Mouse (Mus musculus): Measurements from ENCODE around the gene Ankrd55. TPM values are rescaled to one million over a fixed set of nuclear protein-coding genes. Genes with fewer than 3 reads are reported as not detected.

Gene Ankrd55
- polyA plus RNA-seq, 1 experiment from 2014 or later, result not detected

DNA sequence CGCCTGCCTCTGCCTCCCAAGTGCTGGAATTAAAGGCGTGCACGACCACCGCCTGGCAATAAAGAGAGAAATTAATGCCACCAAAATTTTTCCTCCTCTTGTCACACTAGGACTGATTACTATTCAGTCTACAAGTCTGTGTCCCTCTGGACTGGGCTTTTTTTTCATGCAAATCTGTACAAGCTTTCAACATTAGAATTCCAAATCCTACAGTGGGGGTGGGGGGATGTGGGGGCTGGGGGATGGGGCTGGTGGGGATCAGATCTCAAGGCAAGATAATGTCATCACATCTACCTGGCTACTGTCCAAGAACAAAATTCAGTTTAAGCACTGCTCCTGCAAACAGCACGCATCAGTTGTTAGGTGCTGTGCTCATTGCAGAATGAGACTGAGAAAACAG, 76.4 kb downstream of the Ankrd55 start:
- WGBS, result 89% methylated on average over 5 of the region's 5 CpGs
- ATAC-seq (ENCODE audit: borderline replicate concordance, extremely low read depth, low FRiP score, low TSS enrichment), result no peak

DNA sequence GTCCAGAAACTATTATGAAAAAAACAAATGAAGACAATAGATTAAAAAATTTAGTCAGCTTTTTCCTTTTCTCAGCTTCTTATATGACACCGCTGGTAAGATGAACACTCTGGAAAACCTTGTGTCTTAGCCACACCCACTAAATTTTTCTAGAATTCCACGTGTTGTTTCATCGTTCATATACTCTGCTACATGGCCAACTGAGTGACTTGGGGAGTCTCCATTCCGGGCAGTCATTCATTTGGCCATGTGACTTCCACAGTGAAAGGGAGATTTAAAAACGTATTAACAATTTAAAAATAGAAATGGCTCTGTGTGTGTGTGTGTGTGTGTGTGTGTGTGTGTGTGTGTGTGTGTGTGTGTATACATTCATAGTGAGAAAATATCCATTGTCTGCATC, 77.1 kb downstream of the Ankrd55 start:
- Histone ChIP-seq H3K9me3 (no peaks in the 10 kb centered on the region), H3K36me3 (no peaks in the 10 kb centered on the region), H3K27me3 (no peaks in the 10 kb centered on the region), H3K9ac (no peak overlapping the region), H3K4me1 (peaks cover 3% of the 10 kb centered on the region; the same call in 1 of the 2 replicates), H3K4me3 (no peak overlapping the region), H3K4me2 (no peak overlapping the region), H3K27ac (no peak overlapping the region)
- ATAC-seq (ENCODE audit: borderline replicate concordance, extremely low read depth, low FRiP score, low TSS enrichment), result no peak
- 51% methylated on average over 5 of the region's 5 CpGs for WGBS

More for the DNA sequence above, 76.4 kb downstream of the Ankrd55 start:
- Histone ChIP-seq H3K4me1 (peaks cover 3% of the 10 kb centered on the region; the same call in 1 of the 2 replicates), H3K27me3 (no peaks in the 10 kb centered on the region), H3K4me3 (no peak overlapping the region), H3K27ac (no peak overlapping the region), H3K9me3 (no peaks in the 10 kb centered on the region), H3K9ac (no peak overlapping the region), H3K4me2 (no peak overlapping the region), H3K36me3 (no peaks in the 10 kb centered on the region)

DNA sequence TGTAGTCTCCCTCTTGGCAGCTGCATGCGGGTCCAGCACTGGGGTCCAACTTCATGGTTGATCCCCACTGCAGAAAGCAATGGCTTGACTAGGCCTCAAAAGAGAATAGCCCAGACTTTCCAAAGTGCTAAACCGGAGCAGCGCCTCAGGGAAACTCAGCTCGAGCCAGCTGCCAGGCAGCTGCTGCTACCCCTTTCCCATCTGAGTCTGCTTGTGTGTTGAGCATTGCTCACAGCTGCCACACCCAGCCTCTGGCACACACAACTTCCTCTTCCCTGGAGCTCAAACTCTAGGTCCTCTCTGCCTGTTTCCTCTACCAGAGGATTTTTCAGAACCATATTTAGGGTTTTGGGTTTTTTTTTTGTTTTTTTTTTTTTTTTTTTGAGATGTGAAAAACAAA, 77.5 kb downstream of the Ankrd55 start:
- no peak overlapping the region for H3K9ac ChIP-seq
- H3K4me3 ChIP-seq, result no peak overlapping the region
- ATAC-seq (ENCODE audit: borderline replicate concordance, extremely low read depth, low FRiP score, low TSS enrichment), result no peak
- 50% methylated on average over 4 of the region's 4 CpGs for whole genome bisulfite sequencing
- H3K27ac ChIP-seq, result no peak overlapping the region
- H3K9me3 ChIP-seq, result no peaks in the 10 kb centered on the region
- no peaks in the 10 kb centered on the region for H3K27me3 ChIP-seq
- H3K4me1 ChIP-seq, result peaks cover 3% of the 10 kb centered on the region; the same call in 1 of the 2 replicates
- no peak overlapping the region for H3K4me2 ChIP-seq
- H3K36me3 ChIP-seq, result no peaks in the 10 kb centered on the region

DNA sequence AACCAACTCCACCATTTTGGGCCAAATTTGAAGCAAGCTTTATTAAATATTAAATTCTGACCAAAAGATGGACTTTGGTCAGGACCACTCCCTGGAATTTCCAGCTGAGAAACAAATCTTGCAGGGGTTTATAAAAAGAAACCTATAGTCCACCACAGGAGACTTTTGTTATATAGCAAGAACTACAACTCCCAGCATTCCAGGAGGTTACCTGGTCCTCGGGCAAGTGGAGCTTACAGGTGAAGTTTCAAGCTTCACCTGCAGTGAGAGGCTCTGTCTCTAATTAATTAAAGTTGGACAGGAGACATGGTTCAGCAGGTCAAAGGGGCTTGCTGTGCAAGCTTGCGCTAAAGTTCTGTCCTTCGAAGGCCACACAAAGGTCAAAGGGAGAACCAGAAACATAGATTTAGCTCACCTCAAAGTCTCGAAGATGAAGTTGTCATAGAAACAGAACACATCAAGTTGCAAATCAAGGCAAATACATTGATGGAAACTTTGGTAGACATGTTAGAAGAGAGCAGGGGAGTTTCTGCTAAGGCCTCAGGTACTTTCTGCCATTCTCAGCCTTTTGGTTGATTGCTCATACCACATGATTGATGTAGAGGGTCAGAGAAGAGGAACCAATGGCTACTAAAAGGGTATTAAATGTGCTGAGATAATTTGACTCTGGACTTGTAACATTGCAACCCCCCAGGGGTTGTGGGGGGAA, 78.2 kb downstream of the Ankrd55 start:
- 79% methylated on average over 4 of the region's 4 CpGs for WGBS
- Histone ChIP-seq H3K27me3 (no peaks in the 10 kb centered on the region), H3K4me1 (peaks cover 3% of the 10 kb centered on the region; the same call in 1 of the 2 replicates), H3K36me3 (no peaks in the 10 kb centered on the region), H3K4me3 (no peak overlapping the region), H3K4me2 (no peak overlapping the region), H3K9me3 (no peaks in the 10 kb centered on the region), H3K27ac (no peak overlapping the region), H3K9ac (no peak overlapping the region)
- ATAC-seq (ENCODE audit: borderline replicate concordance, extremely low read depth, low FRiP score, low TSS enrichment), result no peak

DNA sequence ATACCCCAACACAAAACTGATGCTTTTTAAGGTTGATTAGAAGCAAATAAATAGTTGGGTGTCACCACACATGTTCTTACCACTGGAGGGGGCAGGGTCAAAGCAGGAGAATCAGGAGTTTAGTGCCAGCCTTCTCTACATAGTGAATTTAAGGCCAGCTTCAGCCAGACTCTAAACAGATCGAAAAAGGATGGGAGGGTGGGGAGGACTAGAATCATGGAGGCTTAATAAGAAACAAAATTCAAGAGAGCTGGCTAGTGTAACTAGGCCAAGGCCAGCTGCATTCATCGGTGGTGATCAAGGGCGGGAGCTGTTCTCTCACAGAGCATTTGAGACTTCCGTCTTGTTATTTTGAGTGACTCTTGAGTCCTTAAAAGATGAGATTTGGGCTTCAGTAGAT, 83.5 kb downstream of the Ankrd55 start:
- Histone ChIP-seq H3K4me1 (peaks cover 3% of the 10 kb centered on the region; the same call in 1 of the 2 replicates), H3K4me3 (no peak overlapping the region), H3K9me3 (no peaks in the 10 kb centered on the region), H3K4me2 (no peak overlapping the region), H3K27me3 (no peaks in the 10 kb centered on the region), H3K27ac (no peak overlapping the region), H3K9ac (no peak overlapping the region), H3K36me3 (no peaks in the 10 kb centered on the region)
- no peak for ATAC-seq (ENCODE audit: borderline replicate concordance, extremely low read depth, low FRiP score, low TSS enrichment)
- WGBS, result 83% methylated on average over 4 of the region's 4 CpGs

DNA sequence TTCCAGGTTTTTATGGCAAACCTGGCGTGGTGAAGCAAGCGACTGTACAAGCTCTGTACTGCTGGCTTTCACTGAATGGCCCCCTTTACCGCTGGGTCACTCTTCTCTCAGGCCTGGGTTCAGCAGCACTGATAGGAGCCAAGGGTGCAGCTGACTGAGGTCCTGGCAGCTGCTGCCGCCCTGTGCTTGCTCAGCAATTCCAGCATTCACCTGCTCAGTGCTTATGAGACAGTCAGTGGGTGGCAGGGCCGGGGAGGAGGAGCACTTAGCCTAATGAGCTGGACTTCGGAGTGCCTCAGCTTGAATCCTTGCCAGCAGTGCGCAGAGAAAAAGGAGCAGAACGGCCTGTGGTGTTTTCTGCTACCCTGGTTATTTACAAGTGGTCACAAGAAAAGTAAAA, 87.5 kb downstream of the Ankrd55 start:
- H3K4me2 ChIP-seq, result no peak overlapping the region

DNA sequence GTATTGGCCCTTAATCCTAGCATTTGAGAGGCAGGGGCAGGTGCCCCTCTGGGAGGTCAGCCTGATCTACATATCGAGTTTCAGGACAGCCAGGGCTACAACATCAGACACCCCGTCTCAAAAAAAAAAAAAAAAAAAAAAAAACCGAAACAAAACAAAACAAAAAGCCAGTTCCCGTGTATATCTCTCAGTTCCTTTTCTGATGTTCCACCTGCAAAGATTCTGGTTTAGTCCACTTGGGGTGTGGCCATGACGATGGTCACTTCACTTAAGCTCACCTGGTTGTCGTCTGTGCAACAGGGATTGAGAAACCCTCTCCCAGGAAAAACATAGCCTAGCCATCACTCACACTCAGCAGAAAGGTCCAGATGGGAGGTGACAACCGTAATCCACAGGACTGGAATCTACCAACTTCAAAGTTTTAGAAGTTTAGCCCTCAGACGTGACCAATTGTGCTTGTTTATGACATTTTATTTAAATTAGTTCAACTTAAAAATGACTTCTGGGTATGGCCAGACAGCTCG, 90.6 kb downstream of the Ankrd55 start:
- Histone ChIP-seq H3K36me3 (no peaks in the 10 kb centered on the region), H3K4me2 (no peak overlapping the region), H3K4me3 (no peak overlapping the region), H3K9ac (no peak overlapping the region), H3K27ac (no peak overlapping the region), H3K27me3 (no peaks in the 10 kb centered on the region), H3K4me1 (peaks cover 16% of the 10 kb centered on the region), H3K9me3 (no peaks in the 10 kb centered on the region)
- no peak for ATAC-seq (ENCODE audit: borderline replicate concordance, extremely low read depth, low FRiP score, low TSS enrichment)
- 70% methylated on average over 9 of the region's 9 CpGs for WGBS

More for the DNA sequence above, 87.5 kb downstream of the Ankrd55 start:
- no peak overlapping the region for H3K27ac ChIP-seq
- H3K27me3 ChIP-seq, result no peaks in the 10 kb centered on the region
- no peak overlapping the region for H3K4me3 ChIP-seq
- no peaks in the 10 kb centered on the region for H3K9me3 ChIP-seq
- peaks cover 3% of the 10 kb centered on the region; the same call in 1 of the 2 replicates for H3K4me1 ChIP-seq
- peak; percentile 55; the same call in 1 of the 2 replicates for ATAC-seq (ENCODE audit: borderline replicate concordance, extremely low read depth, low FRiP score, low TSS enrichment)
- H3K36me3 ChIP-seq, result no peaks in the 10 kb centered on the region
- H3K9ac ChIP-seq, result no peak overlapping the region
- 27% methylated on average over 8 of the region's 8 CpGs for WGBS

DNA sequence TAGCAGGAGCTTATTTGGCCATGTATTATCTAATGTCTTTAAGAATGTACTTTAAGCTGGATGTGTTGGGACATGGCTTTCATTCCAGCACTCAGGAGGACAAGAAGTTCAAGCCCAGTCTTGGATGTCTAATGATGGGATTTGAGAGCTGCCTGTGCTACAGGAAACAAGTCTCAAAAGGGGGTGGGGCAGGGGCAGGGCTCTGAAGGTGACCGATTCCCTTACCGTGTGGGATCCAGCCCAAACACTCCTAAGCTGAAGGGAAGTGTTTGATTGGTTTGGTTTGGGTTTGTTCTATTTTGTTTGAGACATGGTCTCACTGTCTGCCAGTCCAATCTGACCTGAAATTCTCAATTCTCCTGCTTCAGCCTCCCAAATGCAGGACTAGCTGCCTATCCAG, 93.2 kb downstream of the Ankrd55 start:
- 47% methylated on average over 2 of the region's 2 CpGs for WGBS
- no peaks in the 10 kb centered on the region for H3K27me3 ChIP-seq
- no peak overlapping the region for H3K27ac ChIP-seq
- no peak overlapping the region for H3K4me2 ChIP-seq
- no peaks in the 10 kb centered on the region for H3K9me3 ChIP-seq
- peaks cover 23% of the 10 kb centered on the region for H3K4me1 ChIP-seq
- H3K9ac ChIP-seq, result no peak overlapping the region
- no peaks in the 10 kb centered on the region for H3K36me3 ChIP-seq
- ATAC-seq (ENCODE audit: borderline replicate concordance, extremely low read depth, low FRiP score, low TSS enrichment), result no peak
- H3K4me3 ChIP-seq, result no peak overlapping the region

DNA sequence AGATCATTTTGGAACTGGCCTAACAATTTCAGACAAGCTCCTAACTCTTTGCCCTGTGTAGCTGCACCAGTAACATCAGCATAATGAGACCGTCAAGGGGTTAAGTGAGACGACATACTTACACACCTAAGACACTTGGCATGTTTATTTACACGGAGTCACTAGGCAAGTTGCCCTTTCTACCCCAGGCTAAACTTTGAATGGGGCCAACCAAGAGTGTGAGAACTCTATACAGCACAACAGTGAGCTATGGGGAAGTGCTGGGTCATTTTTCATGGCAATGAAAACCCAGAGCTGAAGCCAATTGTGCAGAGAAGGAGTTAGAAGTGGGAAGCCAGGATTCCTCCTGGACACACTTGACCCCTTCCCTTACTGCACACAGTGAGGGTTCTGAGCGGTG, 94.2 kb downstream of the Ankrd55 start:
- Histone ChIP-seq H3K36me3 (no peaks in the 10 kb centered on the region), H3K4me1 (peaks cover 23% of the 10 kb centered on the region), H3K9ac (no peak overlapping the region), H3K4me3 (no peak overlapping the region), H3K9me3 (no peaks in the 10 kb centered on the region), H3K27ac (no peak overlapping the region), H3K4me2 (no peak overlapping the region), H3K27me3 (no peaks in the 10 kb centered on the region)
- ATAC-seq (ENCODE audit: borderline replicate concordance, extremely low read depth, low FRiP score, low TSS enrichment), result no peak
- 22% methylated on average over 4 of the region's 4 CpGs for WGBS

DNA sequence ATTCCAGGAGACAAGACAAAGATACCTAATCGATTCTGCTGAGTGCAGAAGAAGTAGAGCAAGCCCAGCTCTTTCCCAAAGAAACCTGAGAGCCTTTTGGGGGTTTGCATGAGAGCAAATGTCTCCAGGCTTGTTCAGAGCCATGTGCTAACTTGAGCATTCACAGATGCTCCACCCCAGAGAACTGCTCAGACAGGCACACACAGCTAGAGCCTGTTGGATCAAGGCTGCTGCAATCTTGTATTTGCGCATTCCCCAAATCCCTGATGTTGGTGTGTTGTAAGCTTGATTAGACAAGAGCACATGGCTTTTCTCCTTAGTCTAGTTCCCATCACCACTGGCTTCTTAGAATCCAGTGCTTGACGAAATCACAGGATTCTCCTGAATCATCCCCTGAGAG, 94.7 kb downstream of the Ankrd55 start:
- no peak overlapping the region for H3K4me2 ChIP-seq

DNA sequence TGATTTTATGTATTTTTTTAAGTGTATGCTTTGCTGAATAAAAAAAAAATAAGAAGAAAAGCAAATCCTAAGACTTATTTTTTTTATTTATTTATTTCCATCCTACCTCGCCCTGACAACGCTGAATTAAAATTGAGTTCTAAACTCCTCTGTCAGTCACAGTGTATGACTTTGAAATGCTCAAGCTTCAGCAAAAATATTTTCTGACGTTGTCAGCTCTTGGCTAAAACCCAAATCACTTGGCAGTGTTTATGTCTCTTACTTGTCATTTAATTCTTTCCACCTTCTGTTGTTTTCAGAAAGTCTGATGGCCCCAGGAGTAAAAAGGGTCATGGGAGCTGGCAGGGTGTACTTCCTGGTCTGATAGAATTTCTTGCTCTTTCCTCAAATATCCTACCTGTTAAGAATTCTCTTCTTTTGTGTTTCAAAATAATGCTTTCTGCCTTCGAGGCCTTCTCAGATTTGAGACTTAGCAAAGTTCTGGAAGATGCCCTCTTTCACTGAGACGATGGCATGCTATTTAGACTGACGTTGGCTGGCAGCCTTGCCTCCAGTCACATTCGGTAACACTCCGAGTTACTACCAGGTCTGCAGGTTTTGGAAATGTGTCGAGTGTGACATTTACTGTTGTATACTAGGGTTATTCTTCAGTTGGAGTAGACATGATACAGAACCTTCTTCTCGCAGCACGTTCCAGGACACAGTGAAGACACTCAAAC, 95.8 kb downstream of the Ankrd55 start:
- Histone ChIP-seq H3K4me3 (no peak overlapping the region), H3K36me3 (no peaks in the 10 kb centered on the region)

More for the DNA sequence above, 94.7 kb downstream of the Ankrd55 start:
- H3K4me3 ChIP-seq, result no peak overlapping the region
- no peaks in the 10 kb centered on the region for H3K27me3 ChIP-seq
- 45% methylated on average over 3 of the region's 3 CpGs for WGBS
- no peak overlapping the region for H3K9ac ChIP-seq
- no peaks in the 10 kb centered on the region for H3K36me3 ChIP-seq
- H3K9me3 ChIP-seq, result no peaks in the 10 kb centered on the region
- H3K27ac ChIP-seq, result no peak overlapping the region
- no peak for ATAC-seq (ENCODE audit: borderline replicate concordance, extremely low read depth, low FRiP score, low TSS enrichment)
- H3K4me1 ChIP-seq, result peaks cover 23% of the 10 kb centered on the region

DNA sequence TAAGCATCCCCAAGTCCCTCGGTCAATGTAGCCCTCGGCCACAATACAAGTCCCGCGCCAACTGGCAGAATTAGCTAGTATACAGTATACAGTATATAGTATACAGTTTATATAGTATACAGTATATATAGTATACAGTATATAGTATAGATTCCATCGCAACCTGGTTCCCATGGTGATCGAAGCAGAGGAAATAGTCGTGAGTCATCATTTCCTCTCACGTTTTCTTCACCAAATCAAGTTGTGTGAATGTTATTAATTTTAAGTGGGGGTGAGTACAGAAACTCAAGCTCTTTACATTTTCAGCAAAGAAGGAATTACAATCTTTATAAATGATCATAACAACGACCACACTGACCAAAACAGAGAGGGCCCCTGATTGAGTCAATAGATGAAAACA, 96.8 kb downstream of the Ankrd55 start:
- no peaks in the 10 kb centered on the region for H3K36me3 ChIP-seq
- no peak overlapping the region for H3K4me3 ChIP-seq
- no peak overlapping the region for H3K4me2 ChIP-seq
- no peak for ATAC-seq (ENCODE audit: borderline replicate concordance, extremely low read depth, low FRiP score, low TSS enrichment)
- WGBS, result 79% methylated on average over 9 of the region's 9 CpGs
- no peak overlapping the region for H3K9ac ChIP-seq
- no peaks in the 10 kb centered on the region for H3K27me3 ChIP-seq
- no peaks in the 10 kb centered on the region for H3K9me3 ChIP-seq
- peaks cover 23% of the 10 kb centered on the region for H3K4me1 ChIP-seq
- no peak overlapping the region for H3K27ac ChIP-seq

More for the DNA sequence above, 95.8 kb downstream of the Ankrd55 start:
- Histone ChIP-seq H3K4me1 (peaks cover 23% of the 10 kb centered on the region), H3K27me3 (no peaks in the 10 kb centered on the region), H3K9me3 (no peaks in the 10 kb centered on the region), H3K4me2 (no peak overlapping the region), H3K27ac (no peak overlapping the region), H3K9ac (no peak overlapping the region)
- no peak for ATAC-seq (ENCODE audit: borderline replicate concordance, extremely low read depth, low FRiP score, low TSS enrichment)
- 55% methylated on average over 11 of the region's 11 CpGs for WGBS

Data from lung, embryonic 15.5 days (tissue).